Mouse (Mus musculus) CH12.LX (cell line): ENCODE results near the gene 2410004B18Rik.

ENCODE experiments used
- ELF1 ChIP-seq: IDR thresholded peaks from 2 replicates; pipeline ENCODE4 v1.6.1; 2014; ENCODE audit warnings: low read depth, mild to moderate bottlenecking, inconsistent platforms, low read length, improper control_type of control experiment
- EP300 ChIP-seq: IDR thresholded peaks from 2 replicates; pipeline ENCODE4 v1.6.1; 2011; ENCODE audit warnings: low read length, improper control_type of control experiment

GRCm38 (mm10) chr3:145966806-145967205 is 29.0 kb downstream of the 2410004B18Rik start:
- no peak for TF ChIP-seq ELF1
- no peak for TF ChIP-seq EP300
